Mouse (Mus musculus) lung, embryonic 15.5 days (tissue): ENCODE data around the gene Dck. TPM values are rescaled to one million over a fixed set of nuclear protein-coding genes. Genes with fewer than 3 reads are reported as not detected.

Experiments
- ATAC-seq: fragments of 200-750 bp; cut with Nextera tagmentation; 2 replicates; pipeline ENCODE4 v1.8.0; 2017; ENCODE audit warnings: moderate number of reproducible peaks, borderline replicate concordance; ENCODE audit not compliant: low FRiP score, low TSS enrichment; ENCODE audit errors: extremely low read depth
- H3K27ac ChIP-seq: fragments of 300-500 bp; sonication (generic); 2 replicates; pipeline ENCODE4 v1.5.1; 2015; ENCODE audit warnings: moderate library complexity, mild to moderate bottlenecking, inconsistent platforms
- H3K27me3 ChIP-seq: fragments of 300-500 bp; sonication (generic); 2 replicates; pipeline ENCODE4 v1.6.1; 2015; ENCODE audit warnings: inconsistent platforms
- H3K36me3 ChIP-seq: fragments of 300-500 bp; sonication (generic); 2 replicates; pipeline ENCODE4 v1.6.1; 2015; ENCODE audit warnings: inconsistent platforms
- H3K4me1 ChIP-seq: fragments of 300-500 bp; sonication (generic); 2 replicates; pipeline ENCODE4 v1.6.1; 2015; ENCODE audit warnings: inconsistent platforms
- H3K4me2 ChIP-seq: fragments of 300-500 bp; sonication (generic); 2 replicates; pipeline ENCODE4 v1.6.1; 2015; ENCODE audit warnings: inconsistent platforms, mild to moderate bottlenecking, moderate library complexity
- H3K4me3 ChIP-seq: fragments of 300-500 bp; sonication (generic); 2 replicates; pipeline ENCODE4 v1.5.1; 2015; ENCODE audit warnings: mild to moderate bottlenecking, inconsistent platforms
- H3K9ac ChIP-seq: fragments of 300-500 bp; sonication (generic); 2 replicates; pipeline ENCODE4 v1.6.1; 2015; ENCODE audit warnings: inconsistent platforms
- H3K9me3 ChIP-seq: fragments of 300-500 bp; sonication (generic); 2 replicates; pipeline ENCODE4 v1.6.1; 2016; ENCODE audit warnings: inconsistent platforms
- WGBS: fragments of 180-500 bp; shearing (Covaris S2); methylation state at CpG from one replicate; pipeline ENCODE4 v1.1.7; 2015; 5-methylcytosine and 5-hydroxymethylcytosine counted together
- polyA plus RNA-seq: library from polyadenylated mRNA; unstranded; fragments of >200 nt; fragmentation: Nextera tagmentation; extraction: Ambion mirVana; gene quantifications from 2 replicates; pipeline ENCODE4 v1.2.1, GENCODE M21; 2015

The Dck gene
- polyA plus RNA-seq, 1 experiment from 2014 or later: 51.5 TPM

- WGBS: 48% methylated on average over 4 of the region's 4 CpGs
Measured at GRCm38 (mm10) chr5:88830880-88831279, 66.1 kb downstream of the Dck start.

GRCm38 (mm10) chr5:88831935-88832334 lies 67.1 kb downstream of the Dck start:
- no peak overlapping the region for H3K9ac ChIP-seq
- ATAC-seq: no peak
- H3K9me3 ChIP-seq: no peaks in the 10 kb centered on the region
- no peak overlapping the region for H3K4me3 ChIP-seq
- H3K27me3 ChIP-seq: no peaks in the 10 kb centered on the region
- H3K4me1 ChIP-seq: no peaks in the 10 kb centered on the region
- H3K27ac ChIP-seq: no peak overlapping the region
- H3K36me3 ChIP-seq: no peaks in the 10 kb centered on the region
- H3K4me2 ChIP-seq: no peak overlapping the region
- WGBS: 79% methylated on average over 3 of the region's 3 CpGs

More at GRCm38 (mm10) chr5:88830880-88831279, 66.1 kb downstream of the Dck start:
- no peak overlapping the region for H3K4me3 ChIP-seq
- H3K9me3 ChIP-seq: no peaks in the 10 kb centered on the region
- no peak overlapping the region for H3K4me2 ChIP-seq
- H3K27ac ChIP-seq: no peak overlapping the region
- H3K27me3 ChIP-seq: no peaks in the 10 kb centered on the region
- no peaks in the 10 kb centered on the region for H3K4me1 ChIP-seq
- ATAC-seq: no peak
- H3K36me3 ChIP-seq: no peaks in the 10 kb centered on the region
- H3K9ac ChIP-seq: no peak overlapping the region

Other genes starting within 250 kb of the Dck start
- 0.11 TPM in 1 of 2 replicates, not detected in the other for gene Jchain, start 237.1 kb upstream of the Dck start, polyA plus RNA-seq
- gene Utp3, start 210.5 kb upstream of the Dck start, polyA plus RNA-seq: 65.3 and 66.7 TPM in 2 replicates
- gene Rufy3, start 200.0 kb upstream of the Dck start, polyA plus RNA-seq: 9.9 and 11.2 TPM in 2 replicates
- 59.4 and 62.5 TPM in 2 replicates for gene Grsf1, start 88.8 kb upstream of the Dck start, polyA plus RNA-seq
- gene Mob1b, start 44.1 kb upstream of the Dck start, polyA plus RNA-seq: 10.6 and 11.9 TPM in 2 replicates
- 4.8 and 5.4 TPM in 2 replicates for gene Slc4a4, start 121.8 kb downstream of the Dck start, polyA plus RNA-seq